Mouse (Mus musculus) C2C12 (cell line): ENCODE results near the gene Pex1. TPM values are rescaled to one million over a fixed set of nuclear protein-coding genes. Genes with fewer than 3 reads are reported as not detected.

Source experiments
- H3K27me3 ChIP-seq: one replicate; pipeline ENCODE4 v1.6.1; 2011; ENCODE audit not compliant: control insufficient read depth, insufficient read depth, insufficient read length
- H3K36me3 ChIP-seq: one replicate; pipeline ENCODE4 v1.6.1; 2011; ENCODE audit not compliant: control insufficient read depth, insufficient read depth
- H3K4me3 ChIP-seq: one replicate; pipeline ENCODE4 v1.5.1; 2011; ENCODE audit warnings: mild to moderate bottlenecking, control low read depth; ENCODE audit not compliant: poor library complexity, insufficient read depth, severe bottlenecking
- H3K79me2 ChIP-seq: one replicate; pipeline ENCODE4 v1.6.1; 2011; ENCODE audit not compliant: control insufficient read depth, insufficient read depth
- H3K79me3 ChIP-seq: one replicate; pipeline ENCODE4 v1.6.1; 2011; ENCODE audit warnings: low read depth, control low read depth
- H3ac ChIP-seq: one replicate; pipeline ENCODE3; 2011; ENCODE audit warnings: low read depth; ENCODE audit not compliant: control insufficient read depth, insufficient read length
- CEBPB ChIP-seq: IDR thresholded peaks from one replicate; pipeline ENCODE4 v1.6.1; 2011; ENCODE audit warnings: low read depth, mild to moderate bottlenecking, control low read depth, moderate library complexity
- CTCF ChIP-seq: IDR thresholded peaks from one replicate; pipeline ENCODE4 v1.5.1; 2011; ENCODE audit not compliant: control insufficient read depth, insufficient read depth, insufficient read length
- FOSL1 ChIP-seq: IDR thresholded peaks from one replicate; pipeline ENCODE4 v1.8.0; 2011; ENCODE audit warnings: mild to moderate bottlenecking, low read length; ENCODE audit not compliant: poor library complexity, insufficient read depth, severe bottlenecking
- MAX ChIP-seq: IDR thresholded peaks from one replicate; pipeline ENCODE4 v1.6.1; 2011; ENCODE audit warnings: mild to moderate bottlenecking, control low read depth
- MYOD1 ChIP-seq: IDR thresholded peaks from one replicate; pipeline ENCODE4 v1.6.1; 2011; ENCODE audit warnings: low read depth; ENCODE audit not compliant: control insufficient read depth, insufficient read length
- MYOG ChIP-seq: IDR thresholded peaks from one replicate; pipeline ENCODE4 v1.6.1; 2011; ENCODE audit not compliant: control insufficient read depth, insufficient read length; ENCODE audit errors: extremely low read depth
- USF1 ChIP-seq: IDR thresholded peaks from one replicate; pipeline ENCODE4 v1.6.1; 2011; ENCODE audit warnings: low read depth, mild to moderate bottlenecking, control low read depth, moderate library complexity
- polyA plus RNA-seq: library from polyadenylated mRNA; unstranded; fragments of >200 nt; fragmentation: generic; extraction: Trizol; gene quantifications from one replicate; pipeline ENCODE4 v1.2.1, GENCODE M21; 2012; ENCODE audit warnings: missing spikeins

Gene Pex1
- polyA plus RNA-seq, 1 experiment, result 3.3 TPM

DNA sequence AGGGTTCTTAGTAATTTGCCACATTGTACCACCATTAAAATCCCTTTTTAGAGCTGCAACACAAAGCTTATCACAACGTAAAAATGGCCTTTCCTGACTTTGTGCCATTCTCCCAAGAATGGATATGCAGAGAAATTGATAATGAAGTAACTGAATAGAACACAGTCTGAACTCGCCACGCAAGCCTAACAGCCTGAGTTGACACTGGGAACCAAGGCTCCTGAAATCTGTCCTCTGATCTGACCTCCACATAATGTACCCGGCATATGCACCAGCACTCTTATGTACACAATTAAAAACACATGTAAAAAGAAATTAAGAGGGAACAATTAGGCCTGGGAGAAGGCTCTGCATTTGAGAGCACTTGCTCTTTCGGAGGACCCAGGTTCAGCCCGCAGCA is 49.5 kb downstream of the Pex1 start:
- H3K79me3 ChIP-seq, result peaks cover 19% of the 10 kb centered on the region
- peaks cover 32% of the 10 kb centered on the region for H3K79me2 ChIP-seq
- H3K36me3 ChIP-seq, result peaks cover 30% of the 10 kb centered on the region
- H3K4me3 ChIP-seq, result no peak overlapping the region
- H3ac ChIP-seq, result no peak overlapping the region
- H3K27me3 ChIP-seq, result no peaks in the 10 kb centered on the region
- TF ChIP-seq CTCF, result no peak
- TF ChIP-seq FOSL1, result no peak
- TF ChIP-seq MAX, result no peak
- TF ChIP-seq MYOD1, result no peak
- no peak for TF ChIP-seq CEBPB
- TF ChIP-seq MYOG, result no peak
- no peak for TF ChIP-seq USF1

DNA sequence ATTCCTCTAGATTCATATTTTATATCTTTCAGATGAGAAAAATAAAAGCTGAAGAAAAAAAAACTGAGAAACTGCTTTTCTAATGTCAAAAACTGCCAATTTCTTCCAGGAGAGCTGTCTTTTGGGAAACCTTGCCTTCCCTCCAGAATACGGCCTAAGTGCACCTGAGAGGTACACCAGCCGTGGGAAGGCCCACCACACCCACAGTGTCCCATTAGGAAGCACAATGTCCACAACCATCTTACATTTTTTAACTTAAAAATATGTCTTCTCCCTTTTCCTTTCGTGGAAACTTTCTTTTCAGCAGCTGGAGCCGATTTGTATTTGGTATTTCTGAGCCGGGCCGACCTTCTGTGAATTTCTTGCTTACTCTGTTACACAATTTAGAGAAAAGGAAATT is 50.7 kb downstream of the Pex1 start:
- no peak overlapping the region for H3ac ChIP-seq
- no peaks in the 10 kb centered on the region for H3K27me3 ChIP-seq
- peaks cover 32% of the 10 kb centered on the region for H3K79me2 ChIP-seq
- H3K36me3 ChIP-seq, result peaks cover 20% of the 10 kb centered on the region
- H3K79me3 ChIP-seq, result peaks cover 19% of the 10 kb centered on the region
- peak overlapping the region; percentile 61 for H3K4me3 ChIP-seq
- TF ChIP-seq MYOG (no peak), MYOD1 (no peak), MAX (no peak), CTCF (no peak)

DNA sequence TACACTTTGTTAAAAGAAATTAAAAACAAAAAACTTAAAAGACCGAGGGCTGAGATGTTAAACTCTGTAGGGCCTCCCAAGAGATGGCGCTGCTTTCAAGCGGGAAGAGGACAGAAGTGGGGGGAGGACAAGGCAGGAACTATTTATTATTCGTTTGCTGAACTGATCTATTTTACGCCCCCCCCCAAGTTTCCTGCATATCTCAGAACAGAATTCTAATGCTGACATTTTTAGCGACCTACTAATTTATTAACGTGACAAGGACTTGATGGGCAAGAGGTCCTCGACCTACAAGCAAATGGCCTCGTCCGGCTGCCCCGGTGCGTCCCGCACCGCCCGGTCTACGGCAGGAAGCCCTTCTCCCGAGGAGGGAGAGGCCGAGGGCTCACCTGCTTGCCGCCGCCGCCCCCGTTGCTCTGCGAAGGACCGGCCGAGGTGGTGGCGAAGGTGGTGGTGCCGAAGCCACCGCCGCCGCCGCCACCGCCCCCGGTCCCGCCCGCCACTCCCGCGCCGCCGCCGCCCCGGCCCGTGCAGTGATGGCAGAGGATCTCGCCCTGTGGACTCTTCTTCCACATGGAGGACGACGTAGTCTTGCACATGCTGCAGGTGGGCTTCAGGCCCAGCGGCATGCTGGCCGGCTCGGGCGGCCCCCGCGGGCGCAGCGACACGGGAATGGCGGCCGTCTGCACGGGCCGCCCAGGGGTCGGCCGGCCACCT is 51.3 kb downstream of the Pex1 start:
- H3K4me3 ChIP-seq, result peak overlapping the region; percentile 61
- peaks cover 32% of the 10 kb centered on the region for H3K79me2 ChIP-seq
- H3K36me3 ChIP-seq, result peaks cover 20% of the 10 kb centered on the region
- H3ac ChIP-seq, result peak overlapping the region; percentile 96
- TF ChIP-seq CTCF (peak; percentile 17), USF1 (no peak), MAX (no peak), MYOG (no peak)
- H3K27me3 ChIP-seq, result no peaks in the 10 kb centered on the region
- peaks cover 19% of the 10 kb centered on the region for H3K79me3 ChIP-seq

DNA sequence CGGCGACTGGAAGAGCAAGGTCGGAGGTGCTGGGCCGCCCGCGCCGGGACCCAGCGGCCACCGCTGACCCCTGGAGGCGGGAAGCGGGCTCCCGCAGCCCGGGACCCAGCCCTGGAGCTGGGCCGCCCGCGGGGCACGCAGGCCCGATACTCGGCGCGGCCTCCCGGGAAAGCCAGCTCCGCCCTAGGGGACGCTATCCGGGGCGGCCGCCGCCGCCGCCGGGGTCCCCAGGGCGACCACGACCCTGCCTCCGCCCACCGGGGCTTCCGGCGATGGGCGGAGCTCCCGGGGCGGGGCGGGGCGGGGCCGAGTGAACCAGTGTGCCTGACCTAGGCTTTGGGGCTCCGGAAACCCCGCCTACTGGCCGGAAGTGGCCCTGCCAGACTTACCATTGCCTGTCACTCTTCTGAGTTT is 51.8 kb downstream of the Pex1 start:
- H3K79me2 ChIP-seq, result peaks cover 32% of the 10 kb centered on the region
- no peaks in the 10 kb centered on the region for H3K27me3 ChIP-seq
- H3K79me3 ChIP-seq, result peaks cover 19% of the 10 kb centered on the region
- H3K4me3 ChIP-seq, result peak overlapping the region; percentile 61
- H3ac ChIP-seq, result peak overlapping the region; percentile 96
- TF ChIP-seq CTCF (peak; percentile 3), FOSL1 (no peak)
- H3K36me3 ChIP-seq, result peaks cover 20% of the 10 kb centered on the region

DNA sequence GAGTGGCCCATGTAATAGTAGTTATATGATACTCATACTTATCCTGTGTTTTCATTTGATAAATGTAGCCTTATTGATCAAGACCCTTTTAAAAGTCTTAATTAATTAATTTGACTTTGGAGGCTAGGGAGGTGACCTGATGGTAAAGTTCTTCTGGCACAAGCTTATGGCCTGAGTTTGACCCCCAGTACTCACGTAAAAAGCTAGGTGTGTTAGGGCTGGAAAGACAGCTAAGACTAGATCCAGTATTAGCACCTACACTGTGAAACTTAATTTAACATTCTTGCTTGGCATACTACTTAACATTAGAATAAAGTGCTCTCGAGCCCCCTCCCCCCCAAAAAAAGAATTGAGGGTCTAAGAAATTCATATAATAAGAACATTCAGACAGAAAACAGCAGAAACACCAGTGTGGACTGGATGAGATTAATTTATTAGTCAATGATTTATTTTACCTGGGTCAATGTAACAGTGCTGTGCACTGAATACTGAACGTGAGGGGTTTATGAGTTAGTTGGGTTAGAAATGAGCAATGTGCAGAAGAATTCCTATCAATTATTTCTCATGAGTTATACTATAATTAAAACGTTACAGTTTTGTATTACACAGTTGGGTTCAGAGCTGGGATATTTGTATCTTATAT is 52.5 kb downstream of the Pex1 start:
- peaks cover 32% of the 10 kb centered on the region for H3K79me2 ChIP-seq
- no peaks in the 10 kb centered on the region for H3K27me3 ChIP-seq
- peaks cover 20% of the 10 kb centered on the region for H3K36me3 ChIP-seq
- TF ChIP-seq CEBPB (no peak), MYOG (no peak), FOSL1 (no peak), MYOD1 (no peak)
- H3K79me3 ChIP-seq, result peaks cover 18% of the 10 kb centered on the region
- no peak overlapping the region for H3ac ChIP-seq
- no peak overlapping the region for H3K4me3 ChIP-seq

DNA sequence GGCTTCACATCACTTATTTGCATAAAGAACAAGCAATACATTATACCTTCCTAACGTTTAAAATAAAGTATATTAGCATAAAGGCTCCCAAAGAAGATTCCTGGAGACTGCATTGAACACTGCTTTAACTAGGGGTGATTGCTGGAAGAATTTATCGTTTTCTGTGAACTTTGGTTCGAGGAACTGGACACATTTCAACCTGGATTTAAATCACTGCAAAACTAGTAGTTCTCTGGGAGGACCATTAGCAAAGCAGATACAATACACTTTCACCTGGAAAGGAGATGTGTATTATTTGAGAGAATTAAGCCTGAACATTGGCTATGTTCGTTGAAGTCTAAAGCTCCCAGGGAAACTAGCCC is 53.0 kb downstream of the Pex1 start:
- Histone ChIP-seq H3K4me3 (no peak overlapping the region), H3K27me3 (no peaks in the 10 kb centered on the region), H3K79me3 (peaks cover 18% of the 10 kb centered on the region), H3K79me2 (peaks cover 32% of the 10 kb centered on the region), H3K36me3 (peaks cover 20% of the 10 kb centered on the region), H3ac (no peak overlapping the region)
- TF ChIP-seq CTCF (no peak), MYOG (no peak), FOSL1 (no peak), CEBPB (no peak), MAX (no peak), MYOD1 (no peak), USF1 (no peak)
